8 mouse cellular contexts compared by ENCODE assay signal in genomic region chr11:116027756-116028155, GRCm38 (mm10). TPM values are rescaled to one million over a fixed set of nuclear protein-coding genes. Genes with fewer than 3 reads are reported as not detected.
DNase-seq lines count a peak whose midpoint lies in the region; ATAC-seq and TF ChIP-seq lines count a peak whose summit lies in the region.

TSS of gene H3f3b (minus strand) at chr11:116027962.

- peaks cover 13% of the 10 kb centered on the region for H3K4me1 ChIP-seq in forebrain, postnatal 0 days (ENCODE audit: insufficient read depth)
- peaks cover 23% of the 10 kb centered on the region for H3K4me1 ChIP-seq in hindbrain, embryonic 13.5 days (replicated peaks)
- H3K4me1 ChIP-seq in liver, embryonic 14.5 days (replicated peaks; ENCODE audit: control insufficient read depth in 2 of 2, insufficient read depth in 2 of 2, low read length in 1 of 2): peaks cover 13 to 32% of the 10 kb centered on the region in 2 experiments

- WGBS in forebrain, postnatal 0 days: 85% methylated on average over 4 of the region's 4 CpGs
- 83% methylated on average over 4 of the region's 4 CpGs for WGBS in hindbrain, embryonic 13.5 days
- 71% methylated on average over 4 of the region's 4 CpGs for WGBS in liver, embryonic 14.5 days (ENCODE audit: insufficient replicate concordance)

- no peak within 1 kb of the TSS for H3K4me3 ChIP-seq in forebrain, postnatal 0 days (ENCODE audit: low read depth, low read length)
- H3K4me3 ChIP-seq in hindbrain, embryonic 13.5 days: no peak within 1 kb of the TSS
- H3K4me3 ChIP-seq in liver, embryonic 14.5 days (ENCODE audit: insufficient read depth in 1 of 2, low read depth in 2 of 2, low read length in 2 of 2): no peak within 1 kb of the TSS

- H3K9ac ChIP-seq in forebrain, postnatal 0 days: no peak within 1 kb of the TSS
- no peak within 1 kb of the TSS for H3K9ac ChIP-seq in hindbrain, embryonic 13.5 days
- H3K9ac ChIP-seq in liver, embryonic 14.5 days (replicated peaks): peak within 1 kb of the TSS; percentile 18; the same call in 1 of the 2 replicates

- H3K9me3 ChIP-seq in forebrain, postnatal 0 days (ENCODE audit: low read length): no peaks in the 10 kb centered on the region
- H3K9me3 ChIP-seq in hindbrain, embryonic 13.5 days: no peaks in the 10 kb centered on the region
- no peaks in the 10 kb centered on the region for H3K9me3 ChIP-seq in liver, embryonic 14.5 days (ENCODE audit: control insufficient read depth, low read length)

- DNase-seq in kidney, adult 18-20 months: peak; percentile 12
- no peak for DNase-seq in kidney, postnatal 14 days
- no peak for DNase-seq in adrenal gland, adult 18-20 months (ENCODE audit: low spot score in 2 of 2)
- no peak for DNase-seq in forebrain, postnatal 0 days
- no peak for DNase-seq in liver, embryonic 14.5 days (ENCODE audit: low read depth in 3 of 3, low spot score in 3 of 3)
- no peak for DNase-seq in right cerebral cortex, adult 18-20 months
- no peak for DNase-seq in cerebellum, adult 18-20 months

- H3K27ac ChIP-seq in forebrain, postnatal 0 days (ENCODE audit: low read depth, low read length): no peak within 1 kb of the TSS
- no peak within 1 kb of the TSS for H3K27ac ChIP-seq in hindbrain, embryonic 13.5 days
- H3K27ac ChIP-seq in liver, embryonic 14.5 days: 0 out of 2 replicates have a peak within 1 kb of the TSS, but pooled peaks have one; percentile 18

- H3K36me3 ChIP-seq in forebrain, postnatal 0 days (ENCODE audit: insufficient read depth): no peaks in the 10 kb centered on the region
- no peaks in the 10 kb centered on the region for H3K36me3 ChIP-seq in hindbrain, embryonic 13.5 days
- H3K36me3 ChIP-seq in liver, embryonic 14.5 days (replicated peaks; ENCODE audit: control insufficient read depth, insufficient read depth, low read depth): peaks cover 4% of the 10 kb centered on the region

- no peak for ATAC-seq in forebrain, postnatal 0 days
- no peak for ATAC-seq in hindbrain, embryonic 13.5 days (ENCODE audit: low FRiP score)
- no peak for ATAC-seq in liver, embryonic 14.5 days (ENCODE audit: insufficient read depth)

- H3K27me3 ChIP-seq in forebrain, postnatal 0 days (ENCODE audit: insufficient read depth, low read length): no peaks in the 10 kb centered on the region
- no peaks in the 10 kb centered on the region for H3K27me3 ChIP-seq in hindbrain, embryonic 13.5 days
- no peaks in the 10 kb centered on the region for H3K27me3 ChIP-seq in liver, embryonic 14.5 days (ENCODE audit: control insufficient read depth, insufficient read depth, low read length)

- H3K4me2 ChIP-seq in forebrain, postnatal 0 days (ENCODE audit: low read depth): no peak within 1 kb of the TSS
- no peak within 1 kb of the TSS for H3K4me2 ChIP-seq in hindbrain, embryonic 13.5 days
- H3K4me2 ChIP-seq in liver, embryonic 14.5 days (ENCODE audit: low read depth): 0 out of 2 replicates have a peak within 1 kb of the TSS, but pooled peaks have one; percentile 11

- TF ChIP-seq EP300 in liver, embryonic 14.5 days (IDR thresholded peaks at IDR 0.05; ENCODE audit: low read depth): no peak

- TF ChIP-seq CTCF in forebrain, postnatal 0 days (IDR thresholded peaks at IDR 0.05; ENCODE audit: low read depth): no peak
- TF ChIP-seq CTCF in liver, embryonic 14.5 days (IDR thresholded peaks at IDR 0.05; ENCODE audit: low read depth): no peak

RNA-seq across cellular contexts. Expression of gene H3f3b, which starts in this region (rescaled TPM):
- 100 to 1,000 TPM; 248 to 269 TPM for total RNA-seq in adrenal gland, adult 18-20 months (2021)
- total RNA-seq in forebrain, postnatal 0 days (2014; rRNA removed): 730 and 936 TPM in 2 replicates
- 2,422 and 2,718 TPM in 2 replicates for polyA plus RNA-seq in forebrain, postnatal 0 days (2015; fragmentation: Nextera tagmentation; extraction: Ambion mirVana)
- polyA plus RNA-seq in hindbrain, embryonic 13.5 days (2015; fragmentation: Nextera tagmentation; extraction: Ambion mirVana): 2,444 and 2,571 TPM in 2 replicates
- 173 and 248 TPM in 2 replicates for polyA plus RNA-seq in liver, embryonic 14.5 days (2012; rRNA removed)
- polyA plus RNA-seq in liver, embryonic 14.5 days (2014; fragmentation: Nextera tagmentation; extraction: Ambion mirVana): 651 and 676 TPM in 2 replicates
